Mouse (Mus musculus): Measurements from ENCODE around the gene Rpl41. TPM values are rescaled to one million over a fixed set of nuclear protein-coding genes. Genes with fewer than 3 reads are reported as not detected.
A peak's percentile ranks its signal among the peaks of the same experiment; 100 is the strongest.

The Rpl41 gene
- polyA plus RNA-seq, 1 experiment from 2014 or later, result 2,058 TPM

GRCm38 (mm10) chr10:128588775-128589463 is 39.8 kb upstream of the Rpl41 start:
- ATAC-seq (peak; percentile 39), DNase-seq (no peak)
- H3K27ac ChIP-seq (ENCODE audit: low read depth), result peak overlapping the region; percentile 93
- peak overlapping the region; percentile 79 for H3K4me3 ChIP-seq (ENCODE audit: low read depth, low read length)
- peak overlapping the region; percentile 67 for H3K9ac ChIP-seq (replicated peaks)
- H3K4me2 ChIP-seq (ENCODE audit: low read depth, low read length), result peak overlapping the region; percentile 96
- peaks cover 4% of the 10 kb centered on the region; the same call in 1 of the 2 replicates for H3K4me1 ChIP-seq (ENCODE audit: insufficient read depth)
- H3K36me3 ChIP-seq (replicated peaks; ENCODE audit: insufficient read depth, low read length), result no peaks in the 10 kb centered on the region
- 3% methylated on average over 23 of the region's 23 CpGs for WGBS (ENCODE audit: insufficient replicate concordance)
- no peaks in the 10 kb centered on the region for H3K9me3 ChIP-seq (ENCODE audit: low read length)
- no peak for TF ChIP-seq CTCF (IDR thresholded peaks at IDR 0.05; ENCODE audit: low read depth)
- no peak for TF ChIP-seq EP300 (IDR thresholded peaks at IDR 0.05; ENCODE audit: low read depth)
- peaks cover 40% of the 10 kb centered on the region for H3K27me3 ChIP-seq (ENCODE audit: insufficient read depth, low read length)

GRCm38 (mm10) chr10:128588136-128588535 is 39.0 kb upstream of the Rpl41 start:
- DNase-seq, result no peak
- Histone ChIP-seq H3K27me3 (ENCODE audit: insufficient read depth, low read length) (peaks cover 40% of the 10 kb centered on the region), H3K4me2 (ENCODE audit: low read depth, low read length) (peak overlapping the region; percentile 96), H3K9ac (replicated peaks) (peak overlapping the region; percentile 67), H3K36me3 (replicated peaks; ENCODE audit: insufficient read depth, low read length) (no peaks in the 10 kb centered on the region), H3K9me3 (ENCODE audit: low read length) (no peaks in the 10 kb centered on the region), H3K27ac (ENCODE audit: low read depth) (peak overlapping the region; percentile 93), H3K4me3 (ENCODE audit: low read depth, low read length) (peak overlapping the region; percentile 79), H3K4me1 (ENCODE audit: insufficient read depth) (peaks cover 4% of the 10 kb centered on the region; the same call in 1 of the 2 replicates)
- TF ChIP-seq EP300 (IDR thresholded peaks at IDR 0.05; ENCODE audit: low read depth), result no peak
- TF ChIP-seq CTCF (IDR thresholded peaks at IDR 0.05; ENCODE audit: low read depth), result no peak
- WGBS (ENCODE audit: insufficient replicate concordance), result 21% methylated on average over 1 of the region's 1 CpGs
- ATAC-seq, result peak; percentile 31

- DNase-seq (peak; percentile 63), ATAC-seq (peak; percentile 69)
- Histone ChIP-seq H3K9ac (replicated peaks) (peak overlapping the region; percentile 67), H3K36me3 (replicated peaks; ENCODE audit: insufficient read depth, low read length) (no peaks in the 10 kb centered on the region), H3K4me1 (ENCODE audit: insufficient read depth) (peaks cover 4% of the 10 kb centered on the region; the same call in 1 of the 2 replicates), H3K27ac (ENCODE audit: low read depth) (peak overlapping the region; percentile 93), H3K4me2 (ENCODE audit: low read depth, low read length) (peak overlapping the region; percentile 96), H3K9me3 (ENCODE audit: low read length) (no peaks in the 10 kb centered on the region), H3K27me3 (ENCODE audit: insufficient read depth, low read length) (peaks cover 40% of the 10 kb centered on the region), H3K4me3 (ENCODE audit: low read depth, low read length) (peak overlapping the region; percentile 79)
- TF ChIP-seq CTCF (IDR thresholded peaks at IDR 0.05; ENCODE audit: low read depth), result no peak
- TF ChIP-seq EP300 (IDR thresholded peaks at IDR 0.05; ENCODE audit: low read depth), result peak; percentile 55
- WGBS (ENCODE audit: insufficient replicate concordance), result 31% methylated on average over 8 of the region's 8 CpGs
These were observed 38.6 kb upstream of the Rpl41 start for GRCm38 (mm10) chr10:128587697-128588096.

- Histone ChIP-seq H3K9me3 (ENCODE audit: low read length) (no peaks in the 10 kb centered on the region), H3K4me3 (ENCODE audit: low read depth, low read length) (0 out of 2 replicates have a peak overlapping the region, but pooled peaks have one; percentile 79), H3K9ac (replicated peaks) (peak overlapping the region; percentile 67), H3K27me3 (ENCODE audit: insufficient read depth, low read length) (peaks cover 40% of the 10 kb centered on the region), H3K27ac (ENCODE audit: low read depth) (peak overlapping the region; percentile 93), H3K4me2 (ENCODE audit: low read depth, low read length) (peak overlapping the region; percentile 96), H3K36me3 (replicated peaks; ENCODE audit: insufficient read depth, low read length) (no peaks in the 10 kb centered on the region), H3K4me1 (ENCODE audit: insufficient read depth) (peaks cover 4% of the 10 kb centered on the region; the same call in 1 of the 2 replicates)
- TF ChIP-seq EP300 (IDR thresholded peaks at IDR 0.05; ENCODE audit: low read depth) (no peak), CTCF (IDR thresholded peaks at IDR 0.05; ENCODE audit: low read depth) (no peak)
- 39% methylated on average over 4 of the region's 4 CpGs for WGBS (ENCODE audit: insufficient replicate concordance)
- DNase-seq, result no peak
- ATAC-seq, result no peak
These were observed 38.0 kb upstream of the Rpl41 start for GRCm38 (mm10) chr10:128587120-128587519.

GRCm38 (mm10) chr10:128586546-128586945 is 37.4 kb upstream of the Rpl41 start:
- Histone ChIP-seq H3K4me1 (ENCODE audit: insufficient read depth) (peaks cover 4% of the 10 kb centered on the region; the same call in 1 of the 2 replicates), H3K9ac (replicated peaks) (peak overlapping the region; percentile 67; the same call in 1 of the 2 replicates), H3K4me3 (ENCODE audit: low read depth, low read length) (no peak overlapping the region), H3K27me3 (ENCODE audit: insufficient read depth, low read length) (peaks cover 40% of the 10 kb centered on the region), H3K27ac (ENCODE audit: low read depth) (peak overlapping the region; percentile 93; the same call in 1 of the 2 replicates), H3K9me3 (ENCODE audit: low read length) (no peaks in the 10 kb centered on the region), H3K36me3 (replicated peaks; ENCODE audit: insufficient read depth, low read length) (no peaks in the 10 kb centered on the region), H3K4me2 (ENCODE audit: low read depth, low read length) (peak overlapping the region; percentile 96)
- ATAC-seq, result no peak
- WGBS (ENCODE audit: insufficient replicate concordance), result 24% methylated on average over 1 of the region's 1 CpGs
- TF ChIP-seq EP300 (IDR thresholded peaks at IDR 0.05; ENCODE audit: low read depth) (no peak), CTCF (IDR thresholded peaks at IDR 0.05; ENCODE audit: low read depth) (no peak)
- no peak for DNase-seq

GRCm38 (mm10) chr10:128584386-128584785 is 35.3 kb upstream of the Rpl41 start:
- Histone ChIP-seq H3K9ac (replicated peaks) (no peak overlapping the region), H3K9me3 (ENCODE audit: low read length) (no peaks in the 10 kb centered on the region), H3K4me1 (ENCODE audit: insufficient read depth) (no peaks in the 10 kb centered on the region; the same call in 1 of the 2 replicates), H3K27me3 (ENCODE audit: insufficient read depth, low read length) (peaks cover 27% of the 10 kb centered on the region), H3K27ac (ENCODE audit: low read depth) (no peak overlapping the region), H3K4me2 (ENCODE audit: low read depth, low read length) (no peak overlapping the region), H3K4me3 (ENCODE audit: low read depth, low read length) (no peak overlapping the region), H3K36me3 (replicated peaks; ENCODE audit: insufficient read depth, low read length) (0 out of 2 replicates have a peak, but pooled peaks cover 4% of the 10 kb centered on the region)
- TF ChIP-seq CTCF (IDR thresholded peaks at IDR 0.05; ENCODE audit: low read depth) (no peak), EP300 (IDR thresholded peaks at IDR 0.05; ENCODE audit: low read depth) (no peak)
- no peak for ATAC-seq
- WGBS (ENCODE audit: insufficient replicate concordance), result 26% methylated on average over 4 of the region's 4 CpGs
- DNase-seq, result no peak

Measured in liver, postnatal 0 days (tissue).